Mouse (Mus musculus): ENCODE results near the gene Asic1. TPM values are rescaled to one million over a fixed set of nuclear protein-coding genes. Genes with fewer than 3 reads are reported as not detected.

Asic1 gene
- polyA plus RNA-seq, 1 experiment from 2014 or later, result 1.4 TPM

GRCm38 (mm10) chr15:99714858-99715257 lies 44.7 kb downstream of the Asic1 start:
- no peak overlapping the region for H3K4me3 ChIP-seq
- no peaks in the 10 kb centered on the region for H3K27me3 ChIP-seq
- WGBS, result 49% methylated on average over 7 of the region's 7 CpGs
- peaks cover 47% of the 10 kb centered on the region for H3K4me1 ChIP-seq (replicated peaks)
- H3K27ac ChIP-seq, result peak overlapping the region; percentile 84
- no peak overlapping the region for H3K4me2 ChIP-seq
- peaks cover 38% of the 10 kb centered on the region for H3K36me3 ChIP-seq
- ATAC-seq (replicated peaks; ENCODE audit: insufficient number of reproducible peaks, insufficient read depth, low FRiP score, low read depth), result no peak
- no peak overlapping the region for H3K9ac ChIP-seq
- H3K9me3 ChIP-seq (replicated peaks), result no peaks in the 10 kb centered on the region

GRCm38 (mm10) chr15:99715361-99715865 lies 45.2 kb downstream of the Asic1 start:
- H3K9ac ChIP-seq, result no peak overlapping the region
- H3K27me3 ChIP-seq, result no peaks in the 10 kb centered on the region
- peaks cover 33% of the 10 kb centered on the region for H3K36me3 ChIP-seq
- H3K9me3 ChIP-seq (replicated peaks), result no peaks in the 10 kb centered on the region
- H3K27ac ChIP-seq, result peak overlapping the region; percentile 84; the same call in 1 of the 2 replicates
- 71% methylated on average over 13 of the region's 13 CpGs for WGBS
- ATAC-seq (replicated peaks; ENCODE audit: insufficient number of reproducible peaks, insufficient read depth, low FRiP score, low read depth), result no peak
- H3K4me3 ChIP-seq, result no peak overlapping the region
- H3K4me2 ChIP-seq, result no peak overlapping the region
- peaks cover 45% of the 10 kb centered on the region for H3K4me1 ChIP-seq (replicated peaks)

GRCm38 (mm10) chr15:99715982-99716746 lies 46.0 kb downstream of the Asic1 start:
- 72% methylated on average over 11 of the region's 11 CpGs for WGBS
- peaks cover 45% of the 10 kb centered on the region for H3K4me1 ChIP-seq (replicated peaks)
- no peak overlapping the region for H3K27ac ChIP-seq
- no peak for ATAC-seq (replicated peaks; ENCODE audit: insufficient number of reproducible peaks, insufficient read depth, low FRiP score, low read depth)
- no peaks in the 10 kb centered on the region for H3K9me3 ChIP-seq (replicated peaks)
- H3K4me2 ChIP-seq, result no peak overlapping the region
- no peak overlapping the region for H3K4me3 ChIP-seq
- H3K27me3 ChIP-seq, result no peaks in the 10 kb centered on the region
- no peak overlapping the region for H3K9ac ChIP-seq
- peaks cover 25% of the 10 kb centered on the region for H3K36me3 ChIP-seq

GRCm38 (mm10) chr15:99716814-99717213 lies 46.6 kb downstream of the Asic1 start:
- no peak for ATAC-seq (replicated peaks; ENCODE audit: insufficient number of reproducible peaks, insufficient read depth, low FRiP score, low read depth)
- Histone ChIP-seq H3K4me2 (no peak overlapping the region), H3K36me3 (peaks cover 19% of the 10 kb centered on the region), H3K9ac (no peak overlapping the region), H3K4me1 (replicated peaks) (peaks cover 47% of the 10 kb centered on the region), H3K27me3 (no peaks in the 10 kb centered on the region), H3K9me3 (replicated peaks) (no peaks in the 10 kb centered on the region), H3K4me3 (no peak overlapping the region), H3K27ac (no peak overlapping the region)
- WGBS, result 78% methylated on average over 12 of the region's 12 CpGs

GRCm38 (mm10) chr15:99717386-99718334 lies 47.5 kb downstream of the Asic1 start, which contains the start of gene Gpd1:
Gene Gpd1 (plus strand): TSS chr15:99717515.
- Histone ChIP-seq H3K9ac (no peak within 1 kb of the TSS), H3K27me3 (no peaks in the 10 kb centered on the region), H3K4me1 (replicated peaks) (peaks cover 53% of the 10 kb centered on the region), H3K9me3 (replicated peaks) (no peaks in the 10 kb centered on the region), H3K4me2 (no peak within 1 kb of the TSS; the same call in 1 of the 2 replicates), H3K4me3 (no peak within 1 kb of the TSS), H3K27ac (peak within 1 kb of the TSS; percentile 18; the same call in 1 of the 2 replicates), H3K36me3 (peaks cover 10% of the 10 kb centered on the region)
- no peak for ATAC-seq (replicated peaks; ENCODE audit: insufficient number of reproducible peaks, insufficient read depth, low FRiP score, low read depth)
- 63% methylated on average over 26 of the region's 26 CpGs for WGBS

- WGBS, result 89% methylated on average over 9 of the region's 9 CpGs
- Histone ChIP-seq H3K27me3 (no peaks in the 10 kb centered on the region), H3K4me3 (no peak overlapping the region), H3K36me3 (peaks cover 1% of the 10 kb centered on the region; the same call in 1 of the 2 replicates), H3K4me1 (replicated peaks) (peaks cover 55% of the 10 kb centered on the region), H3K27ac (no peak overlapping the region), H3K9me3 (replicated peaks) (no peaks in the 10 kb centered on the region), H3K4me2 (no peak overlapping the region), H3K9ac (no peak overlapping the region)
- ATAC-seq (replicated peaks; ENCODE audit: insufficient number of reproducible peaks, insufficient read depth, low FRiP score, low read depth), result no peak
Measured at GRCm38 (mm10) chr15:99718461-99719021, 48.4 kb downstream of the Asic1 start.

- Histone ChIP-seq H3K27ac (no peak overlapping the region), H3K27me3 (no peaks in the 10 kb centered on the region), H3K4me1 (replicated peaks) (peaks cover 58% of the 10 kb centered on the region), H3K9me3 (replicated peaks) (no peaks in the 10 kb centered on the region), H3K9ac (no peak overlapping the region), H3K36me3 (no peaks in the 10 kb centered on the region), H3K4me2 (no peak overlapping the region), H3K4me3 (no peak overlapping the region)
- ATAC-seq (replicated peaks; ENCODE audit: insufficient number of reproducible peaks, insufficient read depth, low FRiP score, low read depth), result no peak
- 76% methylated on average over 8 of the region's 8 CpGs for WGBS
Measured at GRCm38 (mm10) chr15:99719865-99720264, 49.7 kb downstream of the Asic1 start.

GRCm38 (mm10) chr15:99721921-99722743 lies 52.0 kb downstream of the Asic1 start:
- no peak overlapping the region for H3K27ac ChIP-seq
- no peak for ATAC-seq (replicated peaks; ENCODE audit: insufficient number of reproducible peaks, insufficient read depth, low FRiP score, low read depth)
- no peaks in the 10 kb centered on the region for H3K27me3 ChIP-seq
- no peaks in the 10 kb centered on the region for H3K9me3 ChIP-seq (replicated peaks)
- H3K4me1 ChIP-seq (replicated peaks), result peaks cover 46% of the 10 kb centered on the region
- WGBS, result 80% methylated on average over 25 of the region's 25 CpGs
- H3K9ac ChIP-seq, result no peak overlapping the region
- no peak overlapping the region for H3K4me2 ChIP-seq
- no peak overlapping the region for H3K4me3 ChIP-seq
- no peaks in the 10 kb centered on the region for H3K36me3 ChIP-seq

GRCm38 (mm10) chr15:99723120-99723514 lies 52.9 kb downstream of the Asic1 start:
- peaks cover 8% of the 10 kb centered on the region for H3K36me3 ChIP-seq
- peak overlapping the region; percentile 100 for H3K4me3 ChIP-seq
- WGBS, result 54% methylated on average over 10 of the region's 10 CpGs

GRCm38 (mm10) chr15:99723515-99724291 lies 53.5 kb downstream of the Asic1 start:
- Histone ChIP-seq H3K9me3 (replicated peaks) (no peaks in the 10 kb centered on the region), H3K4me1 (replicated peaks) (peaks cover 39% of the 10 kb centered on the region), H3K4me2 (peak overlapping the region; percentile 73), H3K27ac (peak overlapping the region; percentile 97), H3K9ac (peak overlapping the region; percentile 59), H3K36me3 (peaks cover 14% of the 10 kb centered on the region), H3K4me3 (peak overlapping the region; percentile 100), H3K27me3 (no peaks in the 10 kb centered on the region)
- WGBS, result 12% methylated on average over 11 of the region's 11 CpGs
- ATAC-seq (replicated peaks; ENCODE audit: insufficient number of reproducible peaks, insufficient read depth, low FRiP score, low read depth), result 0 out of 2 replicates have a peak, but pooled peaks have one; percentile 7

More at GRCm38 (mm10) chr15:99723120-99723514, 52.9 kb downstream of the Asic1 start:
- peak overlapping the region; percentile 73 for H3K4me2 ChIP-seq
- H3K27ac ChIP-seq, result peak overlapping the region; percentile 97
- peaks cover 39% of the 10 kb centered on the region for H3K4me1 ChIP-seq (replicated peaks)
- no peaks in the 10 kb centered on the region for H3K9me3 ChIP-seq (replicated peaks)
- peak overlapping the region; percentile 59; the same call in 1 of the 2 replicates for H3K9ac ChIP-seq
- H3K27me3 ChIP-seq, result no peaks in the 10 kb centered on the region
- ATAC-seq (replicated peaks; ENCODE audit: insufficient number of reproducible peaks, insufficient read depth, low FRiP score, low read depth), result no peak

Data from heart, embryonic 15.5 days (tissue).